Mouse (Mus musculus): ENCODE results near the gene Gm20517.
A peak's percentile ranks its signal among the peaks of the same experiment; 100 is the strongest.

Gene Gm20517

GRCm38 (mm10) chr17:47678238-47678637 is 66.8 kb downstream of the Gm20517 start:
- DNase-seq (ENCODE audit: low spot score), result no peak

DNA sequence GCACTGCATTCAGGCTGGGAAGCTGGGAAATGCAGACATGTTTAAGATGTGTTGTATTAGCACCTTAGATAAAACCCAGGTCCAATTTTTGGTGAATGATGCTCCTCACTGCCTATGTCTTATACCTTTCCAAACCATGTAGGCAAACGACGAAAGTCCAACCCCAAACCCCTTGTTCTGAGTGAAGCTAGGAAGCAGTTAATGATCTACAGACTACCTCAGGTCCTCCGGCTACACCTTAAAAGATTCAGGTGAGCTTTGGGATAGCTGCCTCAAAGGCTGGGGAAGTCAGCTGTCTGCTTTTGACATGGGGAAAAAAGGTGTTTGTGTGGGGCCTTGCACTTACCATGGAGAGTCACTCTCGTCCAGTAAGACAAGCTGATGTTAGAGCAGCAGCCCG is 67.3 kb downstream of the Gm20517 start:
- DNase-seq (ENCODE audit: low spot score), result no peak

- DNase-seq (ENCODE audit: low spot score), result no peak
Observed at GRCm38 (mm10) chr17:47682836-47683235, 71.4 kb downstream of the Gm20517 start.

DNA sequence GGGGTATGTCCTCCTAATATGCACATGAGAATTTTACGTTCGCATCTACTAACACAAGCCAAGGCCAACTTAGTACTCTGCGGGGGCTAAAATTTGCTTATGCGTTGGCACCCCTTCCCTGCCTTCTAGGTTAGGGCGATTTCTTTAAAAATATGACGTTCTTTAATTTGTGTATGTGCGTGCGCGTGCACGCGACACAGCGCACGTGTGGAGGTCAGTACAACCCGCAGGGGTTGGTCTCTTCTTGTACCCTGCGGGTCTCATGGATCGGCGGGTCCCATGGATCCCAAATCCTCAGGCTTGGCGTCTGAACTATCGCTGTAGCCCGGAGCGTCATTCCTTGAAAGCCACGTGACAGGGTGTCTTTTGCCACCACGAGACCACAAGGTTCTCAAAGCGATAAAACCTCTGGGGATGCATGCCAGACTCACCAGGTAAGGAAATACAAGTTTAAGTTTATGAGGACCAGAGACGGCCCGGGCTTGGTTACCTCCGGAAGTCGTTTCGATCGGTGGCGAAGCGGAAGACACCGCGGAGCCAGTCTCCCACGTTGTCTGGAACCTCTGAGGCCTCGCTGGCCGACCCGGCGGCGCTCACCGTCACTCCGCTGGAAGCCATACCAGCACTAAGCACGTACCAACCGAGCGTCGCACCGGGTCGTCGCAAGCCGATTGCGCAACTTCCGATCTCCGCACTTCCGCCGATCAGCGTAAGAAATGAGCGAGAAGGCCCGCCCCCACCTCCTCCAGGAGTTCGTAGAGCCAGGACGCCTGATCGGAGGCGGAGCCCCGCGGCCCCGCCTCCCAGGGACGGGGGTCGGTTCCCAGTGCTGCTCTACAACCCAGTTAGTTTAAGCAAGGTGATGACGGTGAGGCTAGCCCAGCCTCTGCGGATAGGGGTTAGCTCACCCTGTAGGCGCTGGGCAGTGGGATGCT is 76.3 kb downstream of the Gm20517 start:
- peak; percentile 93 for DNase-seq (ENCODE audit: low spot score)

- DNase-seq (ENCODE audit: low spot score), result no peak
Observed at GRCm38 (mm10) chr17:47688344-47688607, 76.9 kb downstream of the Gm20517 start, which contains the start of gene Tomm6. Gene Tomm6 (minus strand): TSS chr17:47688386.

GRCm38 (mm10) chr17:47688608-47689575 is 77.5 kb downstream of the Gm20517 start, which contains the start of gene Frs3:
Gene Frs3 (plus strand): TSS chr17:47689030.
- peak; percentile 54 for DNase-seq (ENCODE audit: low spot score)

- no peak for DNase-seq (ENCODE audit: low spot score)
Observed at GRCm38 (mm10) chr17:47689894-47690293, 78.5 kb downstream of the Gm20517 start.

- no peak for DNase-seq (ENCODE audit: low spot score)
Observed at GRCm38 (mm10) chr17:47691650-47692049, 80.3 kb downstream of the Gm20517 start.

DNA sequence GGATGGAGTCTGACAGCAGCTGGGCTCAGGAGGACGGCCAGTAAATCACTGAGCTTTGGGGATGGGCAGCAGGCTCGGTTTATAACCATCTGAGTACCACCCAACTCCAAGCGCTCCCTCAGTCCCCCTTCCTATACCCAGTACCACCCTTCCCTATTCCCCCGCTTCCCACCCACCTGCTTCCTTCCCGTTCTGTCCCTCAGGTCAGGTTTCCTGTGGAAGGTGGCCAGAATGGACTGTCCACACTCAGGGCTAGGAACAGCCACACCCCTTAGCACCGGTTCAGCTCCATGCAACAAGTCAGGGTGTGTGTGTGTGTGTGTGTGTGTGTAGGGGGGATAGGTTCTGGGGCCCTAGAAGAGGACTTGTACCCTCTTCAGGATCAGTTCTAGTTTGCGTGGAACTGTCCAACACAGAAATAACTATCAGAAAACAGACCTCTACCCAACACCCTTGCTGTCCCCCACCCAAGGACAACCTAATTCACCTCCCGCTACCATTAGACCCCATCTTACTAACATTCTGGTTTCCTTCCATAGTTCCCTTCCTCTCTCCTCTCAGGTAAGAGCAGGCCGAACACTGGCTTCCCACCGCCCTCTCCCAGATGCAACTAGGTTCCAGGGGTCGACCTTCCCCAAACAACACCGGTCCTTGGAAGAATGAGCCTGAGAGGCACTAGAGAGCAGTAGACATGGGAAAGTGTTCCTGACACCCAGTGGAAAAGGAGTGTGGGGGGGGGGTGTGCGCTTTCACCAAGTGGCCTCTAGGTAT is 82.5 kb downstream of the Gm20517 start:
- no peak for DNase-seq (ENCODE audit: low spot score)

DNA sequence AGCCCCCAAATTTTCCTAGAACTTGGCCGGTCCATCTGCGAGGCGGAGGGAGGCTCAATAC is 82.9 kb downstream of the Gm20517 start, which contains the start of gene Gm21981:
Gm21981 (minus strand) TSS at position 14 of the 61 bp plus-strand sequence.
- DNase-seq (ENCODE audit: low spot score), result no peak

- DNase-seq (ENCODE audit: low spot score), result peak; percentile 97
Observed at GRCm38 (mm10) chr17:47694503-47695336, 83.3 kb downstream of the Gm20517 start, which contains the start of gene Prickle4. Gene Prickle4 (minus strand): TSS chr17:47694736.

GRCm38 (mm10) chr17:47695337-47695710 is 83.9 kb downstream of the Gm20517 start:
- no peak for DNase-seq (ENCODE audit: low spot score)

DNA sequence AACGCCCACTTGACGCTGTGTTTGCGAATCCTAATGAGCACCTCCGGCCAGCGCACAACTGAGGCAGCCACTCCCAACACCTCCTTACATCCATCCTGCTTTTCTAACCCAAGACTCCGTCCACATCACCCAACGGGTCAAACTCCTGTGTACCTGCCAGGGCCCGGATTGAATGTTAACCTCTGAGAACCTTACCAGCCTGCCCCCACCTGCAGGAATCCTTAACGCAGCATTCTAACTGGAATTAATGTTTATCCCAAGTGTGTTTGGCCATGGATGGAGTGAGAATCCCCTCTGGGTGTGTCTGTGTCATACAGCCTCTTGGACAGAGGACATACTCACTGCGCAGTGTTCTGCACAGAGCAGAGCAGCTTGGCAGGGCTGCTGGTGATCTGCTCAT is 86.8 kb downstream of the Gm20517 start:
- no peak for DNase-seq (ENCODE audit: low spot score)

GRCm38 (mm10) chr17:47699055-47699454 is 87.7 kb downstream of the Gm20517 start:
- DNase-seq (ENCODE audit: low spot score), result no peak

- no peak for DNase-seq (ENCODE audit: low spot score)
Observed at GRCm38 (mm10) chr17:47701793-47702192, 90.4 kb downstream of the Gm20517 start.

DNA sequence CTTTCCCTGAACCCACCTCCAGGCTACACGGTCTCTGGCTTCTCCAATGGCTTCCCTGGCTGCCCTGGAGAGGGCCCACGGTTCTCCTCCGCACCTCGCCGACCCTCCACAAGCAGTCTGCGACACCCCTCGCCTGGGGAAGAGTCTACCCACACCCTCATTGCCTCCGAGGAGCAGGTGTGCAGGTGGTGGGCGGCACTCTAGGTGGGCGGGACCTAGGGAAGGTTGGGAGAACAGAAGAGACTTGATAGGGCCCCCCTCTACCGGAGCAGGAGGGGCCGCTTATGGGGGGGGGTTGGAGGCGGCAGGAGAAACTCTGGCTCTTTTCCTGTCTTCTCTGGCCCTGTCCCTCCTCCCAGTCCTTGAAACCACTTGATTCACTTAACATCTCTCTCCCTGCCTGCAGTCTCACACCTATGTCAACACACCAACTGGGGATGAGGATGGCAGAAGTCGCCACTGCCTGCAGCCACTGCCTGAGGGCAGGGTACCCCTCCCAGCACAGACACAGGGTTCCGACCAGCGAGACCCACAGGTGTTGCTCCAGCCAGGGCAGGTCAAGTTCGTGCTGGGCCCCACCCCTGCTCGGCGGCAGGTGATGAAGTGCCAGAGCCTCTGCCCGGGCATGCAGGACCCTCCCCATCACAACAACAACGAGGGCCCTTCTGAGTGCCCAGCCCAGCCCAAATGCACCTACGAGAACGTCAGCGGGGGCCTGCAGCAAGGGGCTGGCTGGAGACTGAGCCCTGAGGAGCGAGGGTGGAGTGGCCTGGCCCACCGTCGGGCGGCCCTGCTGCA is 91.4 kb downstream of the Gm20517 start:
- DNase-seq (ENCODE audit: low spot score), result no peak

DNA sequence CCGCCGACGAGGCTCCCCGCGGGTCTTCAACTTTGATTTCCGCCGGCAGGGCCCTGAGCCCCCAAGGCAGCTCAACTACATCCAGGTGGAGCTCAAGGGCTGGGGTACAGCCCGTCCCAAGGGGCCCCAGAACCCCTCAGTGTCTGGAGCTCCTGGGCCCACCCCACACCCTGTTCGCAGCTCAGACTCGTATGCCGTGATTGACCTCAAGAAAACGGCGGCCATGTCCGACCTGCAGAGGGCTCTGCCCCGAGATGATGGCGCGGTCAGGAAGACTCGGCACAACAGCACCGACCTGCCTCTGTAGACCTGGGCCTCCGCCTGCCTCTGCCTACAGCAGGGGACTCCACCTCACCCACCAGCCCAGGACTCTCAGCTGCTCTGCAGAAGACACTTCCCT is 92.2 kb downstream of the Gm20517 start:
- DNase-seq (ENCODE audit: low spot score), result no peak

GRCm38 (mm10) chr17:47704692-47705091 is 93.3 kb downstream of the Gm20517 start:
- DNase-seq (ENCODE audit: low spot score), result no peak

DNA sequence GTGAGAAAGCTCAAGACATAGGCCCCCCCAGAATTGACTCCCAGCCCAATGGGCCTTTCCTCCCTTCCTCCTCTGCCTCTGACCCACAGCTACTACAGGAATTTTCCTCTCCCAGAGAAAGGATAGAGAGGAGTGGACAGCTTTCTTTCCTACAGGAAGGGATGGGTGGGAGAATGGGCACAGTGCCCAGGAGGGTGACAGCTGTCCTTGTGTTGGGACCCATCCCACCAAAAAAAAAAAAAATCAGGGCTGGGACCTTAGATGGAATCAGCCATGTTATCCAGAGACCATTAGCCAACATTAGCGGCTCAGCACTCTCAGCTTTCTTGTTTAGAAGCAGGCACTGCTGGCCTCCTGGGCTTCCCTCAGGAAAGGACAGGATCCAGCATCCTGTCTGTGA is 94.8 kb downstream of the Gm20517 start:
- DNase-seq (ENCODE audit: low spot score), result no peak

DNA sequence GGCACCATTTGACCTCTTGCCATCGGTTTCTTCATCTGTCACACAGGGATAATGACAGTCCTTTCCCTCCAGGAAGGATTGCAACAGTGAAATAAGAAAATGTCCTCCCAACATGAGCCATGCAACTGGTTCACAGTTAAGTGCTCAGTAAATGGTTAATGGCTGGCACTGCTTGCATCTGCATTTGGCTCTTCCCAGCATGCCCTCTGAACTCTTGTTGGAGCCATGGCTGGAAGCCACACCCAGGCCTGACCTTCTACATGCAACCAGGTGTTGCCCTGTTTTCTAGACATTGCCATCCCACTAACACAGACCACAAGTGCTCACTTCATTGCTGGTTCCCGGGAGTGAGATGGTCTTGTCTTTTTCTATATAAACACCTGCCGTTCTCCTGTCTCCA is 96.6 kb downstream of the Gm20517 start:
- DNase-seq (ENCODE audit: low spot score), result no peak

- DNase-seq (ENCODE audit: low spot score), result no peak
Observed at GRCm38 (mm10) chr17:47708972-47709371, 97.6 kb downstream of the Gm20517 start.
